Mouse (Mus musculus) kidney, postnatal 0 days (tissue): ENCODE measurements at regions not wholly inside any gene's neighbourhood (a gene's known extent, or its start where the extent isn't known, plus 50 kb on each side); places are given as distances from the start of the nearest gene placed in this dataset.

Experiments
- ATAC-seq: fragments of 200-750 bp; cut with Nextera tagmentation; replicated peaks from 2 replicates; pipeline ENCODE4 v1.8.0; 2017; ENCODE audit warnings: low read depth, moderate number of reproducible peaks, moderate TSS enrichment, moderate library complexity; ENCODE audit not compliant: low FRiP score
- DNase-seq: peaks from one replicate; pipeline ENCODE4 v3.0.0-alpha.2; 2016; ENCODE audit warnings: low spot score
- H3K27ac ChIP-seq: fragments of 300-500 bp; sonication (generic); 2 replicates; pipeline ENCODE4 v1.5.1; 2014; ENCODE audit warnings: mild to moderate bottlenecking
- H3K27me3 ChIP-seq: fragments of 300-500 bp; sonication (generic); 2 replicates; pipeline ENCODE4 v1.6.1; 2014; ENCODE audit warnings: low read length, mixed read lengths; ENCODE audit not compliant: insufficient read depth
- H3K36me3 ChIP-seq: fragments of 300-500 bp; sonication (generic); 2 replicates; pipeline ENCODE4 v1.6.1; 2014; ENCODE audit warnings: low read length, mixed read lengths; ENCODE audit not compliant: insufficient read depth
- H3K4me1 ChIP-seq: fragments of 300-500 bp; sonication (generic); replicated peaks from 2 replicates; pipeline ENCODE4 v1.6.1; 2014; ENCODE audit warnings: antibody characterized with exemption, low read length, mixed read lengths; ENCODE audit not compliant: insufficient read depth
- H3K4me2 ChIP-seq: fragments of 300-500 bp; sonication (generic); 2 replicates; pipeline ENCODE4 v1.6.1; 2014; ENCODE audit warnings: mild to moderate bottlenecking, low read length, moderate library complexity, mixed read lengths
- H3K4me3 ChIP-seq: fragments of 300-500 bp; sonication (generic); replicated peaks from 2 replicates; pipeline ENCODE4 v1.5.1; 2014; ENCODE audit warnings: low read depth, low read length
- H3K9ac ChIP-seq: fragments of 300-500 bp; sonication (generic); 2 replicates; pipeline ENCODE4 v1.6.1; 2014; ENCODE audit warnings: low read depth, low read length
- H3K9me3 ChIP-seq: fragments of 300-500 bp; sonication (generic); replicated peaks from 2 replicates; pipeline ENCODE4 v1.6.1; 2016; ENCODE audit warnings: low read length, inconsistent platforms, mixed read lengths
- CTCF ChIP-seq: IDR thresholded peaks from 2 replicates; pipeline ENCODE4 v1.5.1; 2016; ENCODE audit warnings: antibody characterized with exemption, low read depth, mild to moderate bottlenecking, moderate library complexity
- WGBS: fragments of 180-500 bp; shearing (Covaris S2); extraction: QIAGEN DNeasy Blood & Tissue Kit; methylation state at CpG from one replicate; pipeline ENCODE4 v1.1.7; 2014; 5-methylcytosine and 5-hydroxymethylcytosine counted together

DNA sequence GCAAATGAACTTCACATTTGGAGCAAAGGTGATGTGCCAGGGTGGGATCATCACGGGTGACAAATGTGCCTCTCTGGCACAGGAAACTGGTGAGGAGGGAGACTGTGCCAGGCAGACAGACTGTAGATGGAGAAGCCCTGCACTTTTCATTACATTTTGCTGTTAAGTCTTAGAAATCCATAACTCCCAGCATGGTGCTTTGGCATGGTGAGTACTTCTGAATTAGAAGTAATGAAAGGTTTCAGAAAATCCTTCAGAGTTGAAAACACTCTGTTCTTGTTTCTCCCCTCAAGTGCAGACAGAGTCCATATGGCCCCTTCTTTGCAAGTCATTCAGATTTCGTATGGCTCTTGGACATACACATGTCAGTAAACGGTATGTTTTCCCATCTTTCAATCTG lies 528.2 kb downstream of the Kctd8 start:
- DNase-seq: no peak
- no peak for ATAC-seq
- TF ChIP-seq CTCF: no peak

DNA sequence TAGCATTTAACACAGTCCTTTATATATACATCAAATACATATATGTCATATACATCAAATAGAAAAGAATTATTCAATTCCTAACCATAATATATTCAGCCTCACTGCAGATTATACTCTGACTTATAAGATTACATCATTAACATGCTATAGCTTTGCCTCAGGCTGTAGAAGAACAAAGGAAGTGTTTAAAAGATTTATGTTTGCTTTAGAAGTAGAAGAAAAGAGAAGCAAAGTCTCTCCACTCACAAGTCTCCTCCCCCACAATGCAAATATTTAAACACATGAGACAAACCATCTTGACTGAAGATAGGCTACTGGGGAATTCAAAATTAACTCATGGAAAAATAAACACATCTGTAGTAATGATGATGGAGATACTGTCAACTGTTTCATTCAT lies 531.5 kb downstream of the Kctd8 start:
- no peak overlapping the region for H3K9ac ChIP-seq
- H3K4me3 ChIP-seq: no peak overlapping the region
- no peaks in the 10 kb centered on the region for H3K36me3 ChIP-seq
- H3K27me3 ChIP-seq: no peaks in the 10 kb centered on the region
- no peak for TF ChIP-seq CTCF
- DNase-seq (peak; percentile 21), ATAC-seq (no peak)
- H3K4me2 ChIP-seq: no peak overlapping the region
- no peaks in the 10 kb centered on the region for H3K9me3 ChIP-seq
- H3K27ac ChIP-seq: no peak overlapping the region
- no peaks in the 10 kb centered on the region for H3K4me1 ChIP-seq

More for the DNA sequence above, 528.2 kb downstream of the Kctd8 start:
- WGBS: 73% methylated on average over 3 of the region's 3 CpGs
- no peak overlapping the region for H3K4me3 ChIP-seq
- no peak overlapping the region for H3K9ac ChIP-seq
- no peaks in the 10 kb centered on the region for H3K36me3 ChIP-seq
- H3K27me3 ChIP-seq: no peaks in the 10 kb centered on the region
- H3K4me2 ChIP-seq: no peak overlapping the region
- no peak overlapping the region for H3K27ac ChIP-seq
- H3K4me1 ChIP-seq: no peaks in the 10 kb centered on the region
- no peaks in the 10 kb centered on the region for H3K9me3 ChIP-seq
